Mouse (Mus musculus) bone marrow macrophage, adult 2 months (primary cell): ENCODE measurements around the gene Cpne4.

Source experiments
- CTCF ChIP-seq: IDR thresholded peaks from 2 replicates; pipeline ENCODE4 v1.5.1; 2012; ENCODE audit warnings: low read depth, mild to moderate bottlenecking, low read length, moderate library complexity
- POLR2A ChIP-seq: IDR thresholded peaks from 2 replicates; pipeline ENCODE4 v1.6.1; 2012; ENCODE audit warnings: mild to moderate bottlenecking, low read depth, low read length, borderline replicate concordance

- no peak for TF ChIP-seq POLR2A
- TF ChIP-seq CTCF, result no peak
These were observed 486.6 kb downstream of the Cpne4 start for GRCm38 (mm10) chr9:105033641-105034040.
